Mouse (Mus musculus) intestine, embryonic 15.5 days (tissue): Measurements from ENCODE around the gene Stxbp1. TPM values are rescaled to one million over a fixed set of nuclear protein-coding genes. Genes with fewer than 3 reads are reported as not detected.
A peak's percentile ranks its signal among the peaks of the same experiment; 100 is the strongest.

ENCODE experiments used
- ATAC-seq: fragments of 200-750 bp; cut with Nextera tagmentation; 2 replicates; pipeline ENCODE4 v1.8.0; 2017; ENCODE audit warnings: moderate TSS enrichment, moderate library complexity
- H3K27ac ChIP-seq: fragments of 300-500 bp; sonication (generic); 2 replicates; pipeline ENCODE4 v1.5.1; 2015; ENCODE audit warnings: mild to moderate bottlenecking, inconsistent platforms
- H3K27me3 ChIP-seq: fragments of 300-500 bp; sonication (generic); replicated peaks from 2 replicates; pipeline ENCODE4 v1.6.1; 2015; ENCODE audit warnings: inconsistent platforms
- H3K36me3 ChIP-seq: fragments of 300-500 bp; sonication (generic); 2 replicates; pipeline ENCODE4 v1.6.1; 2015; ENCODE audit warnings: inconsistent platforms
- H3K4me1 ChIP-seq: fragments of 300-500 bp; sonication (generic); replicated peaks from 2 replicates; pipeline ENCODE4 v1.6.1; 2015; ENCODE audit warnings: inconsistent platforms
- H3K4me2 ChIP-seq: fragments of 300-500 bp; sonication (generic); replicated peaks from 2 replicates; pipeline ENCODE4 v1.6.1; 2015; ENCODE audit warnings: mild to moderate bottlenecking, inconsistent platforms
- H3K4me3 ChIP-seq: fragments of 300-500 bp; sonication (generic); replicated peaks from 2 replicates; pipeline ENCODE4 v1.5.1; 2015; ENCODE audit warnings: inconsistent platforms
- H3K9ac ChIP-seq: fragments of 300-500 bp; sonication (generic); 2 replicates; pipeline ENCODE4 v1.6.1; 2015; ENCODE audit warnings: inconsistent platforms
- H3K9me3 ChIP-seq: fragments of 300-500 bp; sonication (generic); 2 replicates; pipeline ENCODE4 v1.6.1; 2016; ENCODE audit warnings: inconsistent platforms
- WGBS: fragments of 180-500 bp; shearing (Covaris S2); methylation state at CpG from one replicate; pipeline ENCODE4 v1.1.7; 2015; 5-methylcytosine and 5-hydroxymethylcytosine counted together
- polyA plus RNA-seq: library from polyadenylated mRNA; unstranded; fragments of >200 nt; fragmentation: Nextera tagmentation; extraction: Ambion mirVana; gene quantifications from 2 replicates; pipeline ENCODE4 v1.2.1, GENCODE M21; 2015

The Stxbp1 gene
- polyA plus RNA-seq, 1 experiment from 2014 or later: 21.2 TPM

- peak overlapping the region; percentile 44 for H3K4me2 ChIP-seq
- H3K9ac ChIP-seq: no peak overlapping the region
- no peaks in the 10 kb centered on the region for H3K36me3 ChIP-seq
- H3K27me3 ChIP-seq: 0 out of 2 replicates have a peak, but pooled peaks cover 7% of the 10 kb centered on the region
- ATAC-seq: peak; percentile 61
- H3K4me1 ChIP-seq: no peaks in the 10 kb centered on the region
- no peak overlapping the region for H3K4me3 ChIP-seq
- no peaks in the 10 kb centered on the region for H3K9me3 ChIP-seq
- 1% methylated on average over 20 of the region's 20 CpGs for WGBS
- no peak overlapping the region for H3K27ac ChIP-seq
Measured at GRCm38 (mm10) chr2:32852156-32852555, 5.1 kb upstream of the Stxbp1 start.

GRCm38 (mm10) chr2:32847468-32847821 is 400 bp upstream of the Stxbp1 start:
- no peak overlapping the region for H3K27ac ChIP-seq
- peak overlapping the region; percentile 97 for H3K4me2 ChIP-seq
- H3K4me3 ChIP-seq: peak overlapping the region; percentile 81; the same call in 1 of the 2 replicates
- H3K9me3 ChIP-seq: no peaks in the 10 kb centered on the region
- no peaks in the 10 kb centered on the region for H3K36me3 ChIP-seq
- 43% methylated on average over 6 of the region's 6 CpGs for whole genome bisulfite sequencing
- ATAC-seq: no peak; the same call in 1 of the 2 replicates
- no peak overlapping the region for H3K9ac ChIP-seq
- H3K27me3 ChIP-seq: 0 out of 2 replicates have a peak, but pooled peaks cover 7% of the 10 kb centered on the region
- 0 out of 2 replicates have a peak, but pooled peaks cover 3% of the 10 kb centered on the region for H3K4me1 ChIP-seq

- ATAC-seq: peak; percentile 48
- Histone ChIP-seq H3K9me3 (no peaks in the 10 kb centered on the region), H3K36me3 (no peaks in the 10 kb centered on the region), H3K4me3 (peak overlapping the region; percentile 81), H3K4me2 (peak overlapping the region; percentile 97), H3K9ac (peak overlapping the region; percentile 74), H3K27ac (peak overlapping the region; percentile 85), H3K4me1 (0 out of 2 replicates have a peak, but pooled peaks cover 3% of the 10 kb centered on the region), H3K27me3 (0 out of 2 replicates have a peak, but pooled peaks cover 2% of the 10 kb centered on the region)
- under 1% methylated on average over 33 of the region's 33 CpGs for WGBS
Measured at GRCm38 (mm10) chr2:32846101-32846804, 792 bp downstream of the Stxbp1 start.

DNA sequence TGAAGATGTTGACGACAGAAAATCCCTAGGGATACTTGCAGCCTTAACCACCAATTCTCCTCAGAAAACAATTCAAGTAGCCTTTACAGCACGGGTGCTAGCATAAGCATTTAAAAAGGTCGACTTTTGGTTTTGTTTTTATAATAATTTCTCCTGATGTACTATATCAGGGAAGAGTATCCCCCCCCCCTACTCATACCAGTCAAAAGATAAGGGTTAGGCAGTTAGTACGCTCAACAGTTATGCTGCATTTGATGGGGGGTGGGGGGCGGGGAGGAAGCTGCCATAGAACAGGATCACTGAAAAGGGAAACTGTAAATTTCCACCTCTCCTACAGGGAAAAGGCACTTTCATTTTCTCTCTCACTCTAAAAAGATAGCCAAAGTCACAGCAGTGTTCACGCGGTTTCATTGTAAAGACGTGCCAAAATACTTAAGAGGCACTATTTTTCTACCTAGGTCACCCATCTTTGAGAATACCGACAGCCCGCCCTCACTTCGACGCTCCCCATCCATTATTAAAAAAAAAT is 1.4 kb downstream of the Stxbp1 start:
- Histone ChIP-seq H3K27me3 (no peaks in the 10 kb centered on the region), H3K4me2 (peak overlapping the region; percentile 97), H3K4me1 (0 out of 2 replicates have a peak, but pooled peaks cover 3% of the 10 kb centered on the region), H3K9ac (peak overlapping the region; percentile 74), H3K9me3 (no peaks in the 10 kb centered on the region), H3K27ac (no peak overlapping the region), H3K36me3 (no peaks in the 10 kb centered on the region), H3K4me3 (peak overlapping the region; percentile 81)
- no peak for ATAC-seq
- WGBS: 8% methylated on average over 12 of the region's 12 CpGs

DNA sequence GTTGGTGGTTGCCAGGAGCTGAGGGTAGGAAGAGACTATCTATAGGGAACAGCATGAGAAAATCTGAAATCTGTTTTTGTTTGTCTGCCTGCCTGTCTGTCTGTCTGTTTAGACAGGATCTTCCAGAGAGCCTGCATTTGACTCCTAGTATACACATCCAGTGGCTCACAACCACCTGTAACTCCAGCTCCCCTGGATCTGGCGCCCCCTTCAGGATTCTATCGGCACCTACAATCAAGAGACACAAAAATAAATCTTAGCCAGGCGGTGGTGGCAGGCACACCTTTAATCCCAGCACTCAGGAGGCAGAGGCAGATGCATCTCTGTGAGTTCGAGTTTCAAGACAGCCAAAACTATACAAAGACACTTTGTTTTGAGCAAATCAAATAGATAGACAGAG is 4.5 kb downstream of the Stxbp1 start:
- ATAC-seq: no peak
- WGBS: 47% methylated on average over 4 of the region's 4 CpGs
- Histone ChIP-seq H3K4me3 (no peak overlapping the region), H3K4me1 (0 out of 2 replicates have a peak, but pooled peaks cover 3% of the 10 kb centered on the region), H3K36me3 (no peaks in the 10 kb centered on the region), H3K4me2 (no peak overlapping the region), H3K27me3 (no peaks in the 10 kb centered on the region), H3K9me3 (no peaks in the 10 kb centered on the region), H3K27ac (no peak overlapping the region), H3K9ac (no peak overlapping the region)

DNA sequence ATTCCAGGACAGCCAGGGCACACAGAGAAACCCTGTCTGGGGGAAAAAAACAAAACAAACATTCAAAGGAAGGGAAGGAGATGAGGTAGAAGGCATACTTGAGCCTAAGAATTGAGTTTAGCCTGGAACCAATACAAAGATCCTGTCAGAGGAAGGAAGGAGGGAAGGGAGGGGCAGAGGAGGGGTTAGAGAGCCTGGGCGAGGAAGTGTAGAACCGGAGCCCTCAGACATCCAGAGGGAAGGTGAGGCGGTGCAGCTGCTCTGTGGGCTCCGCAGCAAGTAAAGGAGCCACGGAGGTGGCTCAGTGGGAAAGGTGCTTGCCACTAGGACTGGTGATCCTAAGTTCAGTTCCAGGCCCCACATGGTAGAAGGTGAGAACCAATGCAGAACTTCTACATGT is 5.9 kb downstream of the Stxbp1 start:
- Histone ChIP-seq H3K9ac (no peak overlapping the region), H3K4me2 (no peak overlapping the region), H3K4me3 (no peak overlapping the region), H3K9me3 (no peaks in the 10 kb centered on the region), H3K4me1 (0 out of 2 replicates have a peak, but pooled peaks cover 3% of the 10 kb centered on the region), H3K27ac (no peak overlapping the region), H3K27me3 (no peaks in the 10 kb centered on the region), H3K36me3 (no peaks in the 10 kb centered on the region)
- ATAC-seq: no peak
- 61% methylated on average over 5 of the region's 5 CpGs for WGBS

GRCm38 (mm10) chr2:32839261-32839660 is 7.8 kb downstream of the Stxbp1 start:
- Histone ChIP-seq H3K9ac (no peak overlapping the region), H3K4me2 (no peak overlapping the region), H3K36me3 (no peaks in the 10 kb centered on the region), H3K4me3 (no peak overlapping the region), H3K4me1 (peaks cover 6% of the 10 kb centered on the region), H3K27me3 (no peaks in the 10 kb centered on the region), H3K9me3 (no peaks in the 10 kb centered on the region), H3K27ac (no peak overlapping the region)
- no peak for ATAC-seq
- 73% methylated on average over 2 of the region's 2 CpGs for WGBS

GRCm38 (mm10) chr2:32838147-32838884 is 8.7 kb downstream of the Stxbp1 start:
- H3K9me3 ChIP-seq: no peaks in the 10 kb centered on the region
- no peaks in the 10 kb centered on the region for H3K36me3 ChIP-seq
- no peak for ATAC-seq
- H3K4me1 ChIP-seq: peaks cover 6% of the 10 kb centered on the region
- H3K9ac ChIP-seq: no peak overlapping the region
- H3K4me2 ChIP-seq: no peak overlapping the region
- no peak overlapping the region for H3K4me3 ChIP-seq
- 58% methylated on average over 9 of the region's 9 CpGs for WGBS
- H3K27me3 ChIP-seq: no peaks in the 10 kb centered on the region
- H3K27ac ChIP-seq: no peak overlapping the region

- Histone ChIP-seq H3K27me3 (no peaks in the 10 kb centered on the region), H3K36me3 (no peaks in the 10 kb centered on the region), H3K4me2 (no peak overlapping the region), H3K4me3 (no peak overlapping the region), H3K4me1 (peaks cover 6% of the 10 kb centered on the region), H3K9me3 (no peaks in the 10 kb centered on the region), H3K27ac (0 out of 2 replicates have a peak overlapping the region, but pooled peaks have one; percentile 75), H3K9ac (no peak overlapping the region)
- ATAC-seq: no peak
Measured at GRCm38 (mm10) chr2:32835588-32835987, 11.5 kb downstream of the Stxbp1 start.

GRCm38 (mm10) chr2:32834496-32834895 is 12.5 kb downstream of the Stxbp1 start:
- ATAC-seq: peak; percentile 69
- H3K4me3 ChIP-seq: no peak overlapping the region
- H3K27ac ChIP-seq: peak overlapping the region; percentile 75
- WGBS: 30% methylated on average over 7 of the region's 7 CpGs
- no peaks in the 10 kb centered on the region for H3K27me3 ChIP-seq
- H3K4me1 ChIP-seq: peaks cover 6% of the 10 kb centered on the region
- peak overlapping the region; percentile 30; the same call in 1 of the 2 replicates for H3K4me2 ChIP-seq
- H3K9me3 ChIP-seq: no peaks in the 10 kb centered on the region
- no peaks in the 10 kb centered on the region for H3K36me3 ChIP-seq
- no peak overlapping the region for H3K9ac ChIP-seq

- Histone ChIP-seq H3K9ac (no peak overlapping the region), H3K9me3 (no peaks in the 10 kb centered on the region), H3K4me3 (no peak overlapping the region), H3K27me3 (no peaks in the 10 kb centered on the region), H3K27ac (no peak overlapping the region), H3K4me1 (peaks cover 5% of the 10 kb centered on the region), H3K4me2 (no peak overlapping the region), H3K36me3 (no peaks in the 10 kb centered on the region)
- no peak for ATAC-seq
- 68% methylated on average over 11 of the region's 11 CpGs for WGBS
Measured at GRCm38 (mm10) chr2:32828979-32829676, 17.9 kb downstream of the Stxbp1 start.

GRCm38 (mm10) chr2:32825796-32826195 is 21.2 kb downstream of the Stxbp1 start:
- Histone ChIP-seq H3K4me2 (no peak overlapping the region), H3K27me3 (no peaks in the 10 kb centered on the region), H3K27ac (no peak overlapping the region), H3K4me1 (peaks cover 15% of the 10 kb centered on the region), H3K9me3 (no peaks in the 10 kb centered on the region), H3K4me3 (no peak overlapping the region), H3K36me3 (no peaks in the 10 kb centered on the region), H3K9ac (no peak overlapping the region)
- WGBS: 96% methylated on average over 6 of the region's 6 CpGs
- no peak for ATAC-seq
